Mouse (Mus musculus) ES-E14 (cell line): ENCODE measurements at regions not wholly inside any gene's neighbourhood (a gene's known extent, or its start where the extent isn't known, plus 50 kb on each side); places are given as distances from the start of the nearest gene placed in this dataset.

Experiments used
- DNase-seq: peaks from one replicate; pipeline ENCODE4 v3.0.0-alpha.2; 2013; ENCODE audit warnings: low read depth, low spot score
- H3K27ac ChIP-seq: 2 replicates; pipeline ENCODE4 v1.5.1; 2012; ENCODE audit warnings: low read depth, mild to moderate bottlenecking, low read length, moderate library complexity, mixed read lengths; ENCODE audit not compliant: poor library complexity, insufficient read depth, severe bottlenecking
- H3K36me3 ChIP-seq: 2 replicates; pipeline ENCODE4 v1.6.1; 2012; ENCODE audit warnings: mild to moderate bottlenecking, low read length, moderate library complexity, mixed read lengths; ENCODE audit not compliant: control insufficient read depth, poor library complexity, insufficient read depth, severe bottlenecking
- H3K4me1 ChIP-seq, 2 experiments: fragments of 150-350 bp in 1 of 2; sonication (generic) in 1 of 2; 2 replicates each; pipeline ENCODE4 v1.6.1; 2012; ENCODE audit warnings: low read length in 2 of 2, mild to moderate bottlenecking in 1 of 2, mixed read lengths in 1 of 2; ENCODE audit not compliant: control insufficient read depth in 2 of 2, insufficient read depth in 2 of 2, poor library complexity in 1 of 2
- H3K4me3 ChIP-seq, 2 experiments: fragments of 150-350 bp in 1 of 2; sonication (generic) in 1 of 2; 2 replicates each; pipeline ENCODE4 v1.5.1; 2012; ENCODE audit warnings: low read length in 2 of 2, low read depth in 1 of 2, mild to moderate bottlenecking in 1 of 2, mixed read lengths in 1 of 2; ENCODE audit not compliant: insufficient read depth in 1 of 2, poor library complexity in 1 of 2, severe bottlenecking in 1 of 2
- H3K9ac ChIP-seq: 2 replicates; pipeline ENCODE4 v1.6.1; 2012; ENCODE audit warnings: low read depth, mild to moderate bottlenecking, low read length, mixed read lengths; ENCODE audit not compliant: poor library complexity, insufficient read depth, severe bottlenecking
- H3K9me3 ChIP-seq: fragments of 150-350 bp; sonication (generic); 2 replicates; pipeline ENCODE4 v1.6.1; 2012; ENCODE audit warnings: low read depth, mild to moderate bottlenecking, low read length; ENCODE audit not compliant: control insufficient read depth, insufficient read depth
- CHD2 ChIP-seq: IDR thresholded peaks from 2 replicates; pipeline ENCODE4 v1.6.1; 2014; ENCODE audit warnings: mild to moderate bottlenecking, low read depth, low read length, inconsistent platforms
- HCFC1 ChIP-seq: IDR thresholded peaks from 2 replicates; pipeline ENCODE4 v1.6.1; 2012; ENCODE audit warnings: low read length, inconsistent platforms, borderline replicate concordance; ENCODE audit not compliant: insufficient read depth
- MAFK ChIP-seq: IDR thresholded peaks from 2 replicates; pipeline ENCODE4 v1.6.1; 2014; ENCODE audit warnings: mild to moderate bottlenecking, low read depth, low read length, inconsistent platforms; ENCODE audit not compliant: insufficient read depth
- ZC3H11A ChIP-seq: IDR thresholded peaks from 2 replicates; pipeline ENCODE4 v1.6.1; 2012; ENCODE audit warnings: low read depth, mild to moderate bottlenecking, inconsistent platforms, low read length, borderline replicate concordance
- ZNF384 ChIP-seq: IDR thresholded peaks from 2 replicates; pipeline ENCODE4 v1.6.1; 2012; ENCODE audit warnings: low read depth, low read length, inconsistent platforms
- in situ Hi-C, 2 experiments: fragments of 600-800 bp; cut with MboI; formaldehyde crosslinking; loops; one replicate each; pipeline ENCODE4 v1.15.1; 2025; ENCODE audit warnings: low sequenced_read_pairs in 2 of 2, inconsistent platforms in 1 of 2; ENCODE audit not compliant: unreplicated experiment in 2 of 2

- peak; percentile 70 for DNase-seq
- no peak overlapping the region for H3K27ac ChIP-seq
- H3K4me3 ChIP-seq = no peak overlapping the region
- in situ Hi-C loops = loop anchor here (10.0 to 25.0 kb wide), 2 partner anchors 286 to 298 kb away; partner anchors contain the start of gene Fam209 (in 1 of the 2)
- H3K36me3 ChIP-seq = no peaks in the 10 kb centered on the region
- no peaks in the 10 kb centered on the region for H3K4me1 ChIP-seq
- H3K9me3 ChIP-seq = no peaks in the 10 kb centered on the region
- TF ChIP-seq ZNF384 (no peak), ZC3H11A (peak; percentile 79)
- H3K9ac ChIP-seq = no peak overlapping the region
These were observed 166.9 kb downstream of the Bmp7 start for GRCm38 (mm10) chr2:172773176-172773575.

GRCm38 (mm10) chr2:172776485-172776884 lies 163.6 kb downstream of the Bmp7 start:
- in situ Hi-C loops = loop anchor here in 1 of 2 experiments (10.0 kb wide), 1 partner anchor 302 kb away; the partner anchor contains the start of gene Fam209
- Histone ChIP-seq H3K9me3 (no peaks in the 10 kb centered on the region), H3K27ac (no peak overlapping the region), H3K9ac (no peak overlapping the region), H3K4me3 (no peak overlapping the region), H3K36me3 (no peaks in the 10 kb centered on the region), H3K4me1 (0 out of 4 replicates have a peak, but pooled peaks cover 2 to 3% of the 10 kb centered on the region in 2 experiments)
- no peak for TF ChIP-seq ZNF384
- TF ChIP-seq MAFK = no peak
- TF ChIP-seq ZC3H11A = no peak
- TF ChIP-seq HCFC1 = no peak
- TF ChIP-seq CHD2 = no peak
- no peak for DNase-seq

- no peak overlapping the region for H3K4me3 ChIP-seq
- no peak overlapping the region for H3K27ac ChIP-seq
- no peak overlapping the region for H3K9ac ChIP-seq
- no peaks in the 10 kb centered on the region for H3K9me3 ChIP-seq
- in situ Hi-C loops = loop anchor here in 1 of 2 experiments (10.0 kb wide), 1 partner anchor 303 kb away; the partner anchor contains the start of gene Fam209
- no peaks in the 10 kb centered on the region for H3K36me3 ChIP-seq
- peak; percentile 51 for DNase-seq
- 0 out of 4 replicates have a peak, but pooled peaks cover 2 to 3% of the 10 kb centered on the region in 2 experiments for H3K4me1 ChIP-seq
- TF ChIP-seq ZNF384 (peak; percentile 69; the same call in 1 of the 2 replicates), ZC3H11A (peak; percentile 54; the same call in 1 of the 2 replicates), HCFC1 (no peak)
These were observed 162.3 kb downstream of the Bmp7 start for GRCm38 (mm10) chr2:172777774-172778173.

GRCm38 (mm10) chr2:172779096-172779495 lies 161.0 kb downstream of the Bmp7 start:
- Histone ChIP-seq H3K9me3 (no peaks in the 10 kb centered on the region), H3K4me3 (no peak overlapping the region), H3K27ac (no peak overlapping the region), H3K9ac (no peak overlapping the region), H3K4me1 (0 out of 4 replicates have a peak, but pooled peaks cover 2 to 3% of the 10 kb centered on the region in 2 experiments), H3K36me3 (no peaks in the 10 kb centered on the region)
- no peak for DNase-seq
- in situ Hi-C loops = loop anchor here in 1 of 2 experiments (10.0 kb wide), 1 partner anchor 304 kb away; the partner anchor contains the start of gene Fam209
- TF ChIP-seq CHD2 (no peak), ZNF384 (no peak), HCFC1 (no peak), ZC3H11A (no peak), MAFK (no peak)

- peaks cover 2 to 6% of the 10 kb centered on the region in 2 experiments; a peak in 2 of 4 replicates for H3K4me1 ChIP-seq
These were observed 157.4 kb downstream of the Bmp7 start for GRCm38 (mm10) chr2:172782686-172783085.

More at GRCm38 (mm10) chr2:172782686-172783085, 157.4 kb downstream of the Bmp7 start:
- Histone ChIP-seq H3K9ac (no peak overlapping the region), H3K36me3 (no peaks in the 10 kb centered on the region), H3K9me3 (no peaks in the 10 kb centered on the region), H3K4me3 (no peak overlapping the region), H3K27ac (no peak overlapping the region)
- in situ Hi-C loops = no loop called here
- DNase-seq = no peak
- no peak for TF ChIP-seq ZNF384
